Mouse (Mus musculus) adrenal gland, postnatal 14 days (tissue): ENCODE results near the gene Pole3. TPM values are rescaled to one million over a fixed set of nuclear protein-coding genes. Genes with fewer than 3 reads are reported as not detected.

ENCODE experiments used
- DNase-seq: peaks from one replicate; pipeline ENCODE4 v3.0.0; 2021; ENCODE audit warnings: mixed read lengths
- total RNA-seq: library from RNA; stranded (reverse); gene quantifications from 2 replicates; pipeline ENCODE4 v1.2.3, GENCODE M21; 2021

Gene Pole3
- total RNA-seq, 1 experiment from 2014 or later, result 43.9 TPM

- DNase-seq, result peak; percentile 72
Observed at GRCm38 (mm10) chr4:62518416-62519121, 6.3 kb downstream of the Pole3 start.

GRCm38 (mm10) chr4:62517538-62518415, 7.1 kb downstream of the Pole3 start:
- no peak for DNase-seq

- DNase-seq, result no peak
Observed at GRCm38 (mm10) chr4:62517046-62517445, 7.8 kb downstream of the Pole3 start.

- no peak for DNase-seq
Observed at GRCm38 (mm10) chr4:62516579-62516978, 8.3 kb downstream of the Pole3 start.

- DNase-seq, result peak; percentile 74
Observed at GRCm38 (mm10) chr4:62516079-62516478, 8.8 kb downstream of the Pole3 start.

- DNase-seq, result no peak
Observed at GRCm38 (mm10) chr4:62515490-62515889, 9.4 kb downstream of the Pole3 start.

GRCm38 (mm10) chr4:62514995-62515394, 9.9 kb downstream of the Pole3 start:
- DNase-seq, result no peak

GRCm38 (mm10) chr4:62513998-62514506, 10.8 kb downstream of the Pole3 start:
- DNase-seq, result no peak

GRCm38 (mm10) chr4:62509946-62510345, 14.9 kb downstream of the Pole3 start:
- peak; percentile 92 for DNase-seq

GRCm38 (mm10) chr4:62508839-62509238, 16.0 kb downstream of the Pole3 start:
- DNase-seq, result no peak

GRCm38 (mm10) chr4:62506798-62507197, 18.1 kb downstream of the Pole3 start:
- DNase-seq, result peak; percentile 67

- no peak for DNase-seq
Observed at GRCm38 (mm10) chr4:62505991-62506390, 18.9 kb downstream of the Pole3 start.

GRCm38 (mm10) chr4:62503374-62503970, 21.4 kb downstream of the Pole3 start, which contains the start of gene Hdhd3:
Gene Hdhd3 (minus strand): TSS chr4:62503467.
- no peak for DNase-seq

- DNase-seq, result no peak
Observed at GRCm38 (mm10) chr4:62502969-62503368, 21.9 kb downstream of the Pole3 start.

GRCm38 (mm10) chr4:62501964-62502732, 22.7 kb downstream of the Pole3 start:
- peak; percentile 94 for DNase-seq

GRCm38 (mm10) chr4:62501534-62501933, 23.3 kb downstream of the Pole3 start:
- no peak for DNase-seq

GRCm38 (mm10) chr4:62500799-62501198, 24.1 kb downstream of the Pole3 start:
- DNase-seq, result no peak

- peak; percentile 90 for DNase-seq
Observed at GRCm38 (mm10) chr4:62496815-62497214, 28.1 kb downstream of the Pole3 start.

GRCm38 (mm10) chr4:62495946-62496345, 28.9 kb downstream of the Pole3 start:
- DNase-seq, result peak; percentile 67

GRCm38 (mm10) chr4:62494230-62494629, 30.6 kb downstream of the Pole3 start:
- no peak for DNase-seq

GRCm38 (mm10) chr4:62492682-62493081, 32.2 kb downstream of the Pole3 start:
- DNase-seq, result no peak

GRCm38 (mm10) chr4:62487914-62488313, 37.0 kb downstream of the Pole3 start:
- no peak for DNase-seq
